Mouse (Mus musculus) kidney, embryonic 15.5 days (tissue): ENCODE results near the gene Cdpf1. TPM values are rescaled to one million over a fixed set of nuclear protein-coding genes. Genes with fewer than 3 reads are reported as not detected.

Source experiments
- ATAC-seq: fragments of 200-750 bp; cut with Nextera tagmentation; replicated peaks from 2 replicates; pipeline ENCODE4 v1.8.0; 2017; ENCODE audit warnings: moderate TSS enrichment; ENCODE audit not compliant: low FRiP score
- H3K27ac ChIP-seq: fragments of 300-500 bp; sonication (generic); 2 replicates; pipeline ENCODE4 v1.5.1; 2015; ENCODE audit warnings: mild to moderate bottlenecking, inconsistent platforms
- H3K27me3 ChIP-seq: fragments of 300-500 bp; sonication (generic); 2 replicates; pipeline ENCODE4 v1.6.1; 2015; ENCODE audit warnings: inconsistent platforms
- H3K36me3 ChIP-seq: fragments of 300-500 bp; sonication (generic); 2 replicates; pipeline ENCODE4 v1.6.1; 2015; ENCODE audit warnings: inconsistent platforms
- H3K4me1 ChIP-seq: fragments of 300-500 bp; sonication (generic); 2 replicates; pipeline ENCODE4 v1.6.1; 2015; ENCODE audit warnings: inconsistent platforms
- H3K4me2 ChIP-seq: fragments of 300-500 bp; sonication (generic); 2 replicates; pipeline ENCODE4 v1.6.1; 2015; ENCODE audit warnings: moderate library complexity, mild to moderate bottlenecking, inconsistent platforms
- H3K4me3 ChIP-seq: fragments of 300-500 bp; sonication (generic); replicated peaks from 2 replicates; pipeline ENCODE4 v1.5.1; 2015; ENCODE audit warnings: mild to moderate bottlenecking, inconsistent platforms
- H3K9ac ChIP-seq: fragments of 300-500 bp; sonication (generic); 2 replicates; pipeline ENCODE4 v1.6.1; 2015; ENCODE audit warnings: mild to moderate bottlenecking, inconsistent platforms
- H3K9me3 ChIP-seq: fragments of 300-500 bp; sonication (generic); replicated peaks from 2 replicates; pipeline ENCODE4 v1.6.1; 2016; ENCODE audit warnings: inconsistent platforms
- WGBS: fragments of 180-500 bp; shearing (Covaris S2); methylation state at CpG from one replicate; pipeline ENCODE4 v1.1.7; 2015; ENCODE audit warnings: mixed read lengths; 5-methylcytosine and 5-hydroxymethylcytosine counted together
- polyA plus RNA-seq: library from polyadenylated mRNA; unstranded; fragments of >200 nt; fragmentation: Nextera tagmentation; extraction: Ambion mirVana; gene quantifications from 2 replicates; pipeline ENCODE4 v1.2.1, GENCODE M21; 2015

The Cdpf1 gene
- polyA plus RNA-seq, 1 experiment from 2014 or later, result 32.5 TPM

DNA sequence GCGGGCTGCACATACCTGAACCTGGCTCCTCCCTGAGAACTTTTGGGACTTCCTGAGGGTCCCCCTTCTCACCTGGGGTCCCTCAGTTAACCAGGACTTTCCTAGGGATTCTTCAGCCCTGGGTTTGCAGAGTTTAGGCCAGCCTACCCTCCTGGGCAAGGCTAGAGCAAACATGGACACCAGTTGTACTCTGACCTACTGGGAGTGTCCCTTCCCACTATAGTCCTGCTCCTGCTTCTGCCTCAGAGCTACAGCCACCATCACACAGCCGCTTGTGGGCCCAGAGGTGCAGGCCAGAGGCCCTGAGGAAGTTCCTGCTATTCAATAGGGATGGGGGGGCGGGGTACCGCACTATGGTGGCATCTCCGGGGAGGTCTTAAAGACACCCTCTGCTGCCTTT is 18.0 kb upstream of the Cdpf1 start:
- Histone ChIP-seq H3K9me3 (no peaks in the 10 kb centered on the region), H3K4me2 (no peak overlapping the region), H3K27ac (no peak overlapping the region), H3K9ac (no peak overlapping the region), H3K4me1 (peaks cover 14% of the 10 kb centered on the region), H3K36me3 (no peaks in the 10 kb centered on the region), H3K27me3 (no peaks in the 10 kb centered on the region), H3K4me3 (no peak overlapping the region)
- no peak for ATAC-seq
- 70% methylated on average over 5 of the region's 5 CpGs for WGBS

DNA sequence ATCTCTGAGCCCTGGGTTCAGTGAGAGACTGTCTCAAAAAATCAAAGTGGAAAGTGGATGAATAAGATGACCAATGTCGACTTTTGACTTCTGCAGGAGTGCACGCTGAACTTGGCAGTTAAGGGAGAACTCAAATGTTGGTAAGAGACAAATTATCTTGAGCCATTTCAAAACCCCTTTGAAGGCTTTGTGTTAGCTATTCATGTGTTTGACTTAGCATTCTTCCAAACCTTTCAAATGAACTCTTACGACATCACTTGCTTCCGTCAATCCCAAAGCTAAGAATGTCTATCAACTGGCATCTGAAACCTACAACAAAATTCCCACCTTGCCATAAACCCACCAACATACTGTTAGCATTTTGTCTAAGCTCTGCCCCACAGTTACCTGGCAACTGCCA is 16.6 kb upstream of the Cdpf1 start:
- ATAC-seq, result no peak
- Histone ChIP-seq H3K4me3 (no peak overlapping the region), H3K27me3 (no peaks in the 10 kb centered on the region), H3K9ac (no peak overlapping the region), H3K9me3 (no peaks in the 10 kb centered on the region), H3K4me1 (peaks cover 14% of the 10 kb centered on the region), H3K27ac (no peak overlapping the region), H3K36me3 (no peaks in the 10 kb centered on the region), H3K4me2 (no peak overlapping the region)
- 86% methylated on average over 4 of the region's 4 CpGs for WGBS

DNA sequence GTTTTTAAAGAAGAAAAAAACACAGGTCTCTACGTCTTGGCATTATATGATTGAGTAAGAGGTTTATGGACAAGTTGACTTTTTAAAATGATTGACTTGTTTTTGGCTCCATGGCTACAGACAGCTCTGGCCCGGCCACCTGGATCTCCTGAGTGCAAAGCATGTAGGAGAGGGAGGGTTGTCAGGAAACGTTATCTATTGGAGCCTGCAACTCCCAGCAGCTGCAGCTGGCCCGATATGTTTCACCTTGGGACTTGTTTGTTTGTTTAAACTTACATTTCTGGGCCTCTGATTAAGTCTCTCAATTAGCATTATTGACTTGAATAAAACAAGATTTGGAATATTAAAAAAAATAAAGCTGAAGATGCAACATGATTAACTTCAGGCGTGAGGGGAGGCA is 15.2 kb upstream of the Cdpf1 start:
- no peak for ATAC-seq
- H3K27me3 ChIP-seq, result peaks cover 2% of the 10 kb centered on the region; the same call in 1 of the 2 replicates
- WGBS, result 45% methylated on average over 5 of the region's 5 CpGs

DNA sequence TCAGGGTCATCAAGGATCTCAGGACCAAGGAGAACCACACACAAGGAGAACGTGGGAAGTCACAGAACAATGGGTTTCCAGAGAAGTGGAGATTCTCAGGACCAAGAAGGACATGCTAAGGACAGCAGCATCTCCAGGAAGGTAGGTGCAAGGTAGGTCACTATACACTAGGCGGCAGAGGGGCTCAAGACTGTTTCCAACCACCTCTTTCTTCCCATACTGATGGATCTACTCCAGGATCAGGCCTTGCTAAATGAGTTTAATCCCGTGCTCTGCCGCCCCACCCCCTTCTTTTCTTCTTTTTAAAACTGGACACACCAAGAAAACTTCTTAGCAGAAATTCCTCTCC is 10.5 kb upstream of the Cdpf1 start:
- no peaks in the 10 kb centered on the region for H3K36me3 ChIP-seq
- H3K4me2 ChIP-seq, result peak overlapping the region; percentile 99
- H3K27ac ChIP-seq, result no peak overlapping the region
- peak; percentile 77 for ATAC-seq
- peak overlapping the region; percentile 54 for H3K4me3 ChIP-seq
- peaks cover 9% of the 10 kb centered on the region for H3K9me3 ChIP-seq
- peaks cover 15% of the 10 kb centered on the region for H3K4me1 ChIP-seq
- peak overlapping the region; percentile 63; the same call in 1 of the 2 replicates for H3K9ac ChIP-seq
- H3K27me3 ChIP-seq, result peaks cover 22% of the 10 kb centered on the region
- WGBS, result 15% methylated on average over 4 of the region's 4 CpGs

More for the DNA sequence above, 15.2 kb upstream of the Cdpf1 start:
- Histone ChIP-seq H3K4me2 (no peak overlapping the region), H3K9ac (no peak overlapping the region), H3K9me3 (no peaks in the 10 kb centered on the region), H3K4me3 (no peak overlapping the region), H3K36me3 (no peaks in the 10 kb centered on the region), H3K4me1 (peaks cover 10% of the 10 kb centered on the region), H3K27ac (no peak overlapping the region)

DNA sequence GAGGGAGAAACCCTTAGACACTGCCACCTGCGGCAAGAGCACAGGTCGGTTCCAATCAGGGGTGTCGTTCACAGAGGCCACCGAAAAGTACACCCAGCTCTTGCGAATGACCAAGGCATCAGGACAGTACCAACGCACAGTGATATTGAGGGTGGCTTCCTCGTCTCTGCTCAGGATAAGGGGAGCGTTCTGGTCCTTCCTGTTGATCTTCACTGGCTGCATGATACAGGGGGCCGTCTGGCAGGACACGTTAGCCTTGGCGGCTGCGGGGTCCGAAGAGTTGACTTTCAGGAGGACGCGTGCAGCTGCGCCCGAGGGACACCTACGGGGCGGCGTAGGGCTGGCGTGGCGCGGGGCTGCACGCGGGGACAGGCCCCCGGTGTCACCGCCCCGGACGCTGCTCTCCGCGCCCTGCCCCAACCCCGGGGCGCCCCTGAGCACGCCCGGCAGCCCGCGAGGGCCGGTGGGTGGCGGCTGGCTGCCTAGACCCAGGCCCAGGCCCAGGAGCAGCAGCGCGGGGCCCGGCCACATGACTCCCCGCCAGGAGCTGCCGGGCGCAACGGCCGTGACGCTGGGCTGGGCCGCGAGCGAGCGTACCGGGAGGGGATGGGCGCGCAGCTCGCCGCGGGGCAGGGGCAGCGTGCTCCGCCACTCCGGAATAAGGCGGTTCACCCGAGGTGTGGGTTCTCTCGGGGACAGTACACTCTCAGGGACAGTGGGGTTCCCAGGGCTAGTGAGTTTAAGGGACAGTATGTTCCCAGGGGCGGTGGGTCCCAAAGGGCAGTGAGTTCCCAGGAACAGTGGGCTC is 9.9 kb upstream of the Cdpf1 start, which contains the start of gene Pkdrej:
Gene Pkdrej, minus strand, starts transcription at position 532 of the 808 bp plus-strand sequence.
- Histone ChIP-seq H3K4me2 (peak within 1 kb of the TSS; percentile 99), H3K4me3 (peak within 1 kb of the TSS; percentile 54), H3K9ac (peak within 1 kb of the TSS; percentile 63), H3K36me3 (no peaks in the 10 kb centered on the region), H3K4me1 (peaks cover 15% of the 10 kb centered on the region), H3K27me3 (peaks cover 22% of the 10 kb centered on the region), H3K9me3 (peaks cover 9% of the 10 kb centered on the region), H3K27ac (no peak within 1 kb of the TSS)
- peak; percentile 85 for ATAC-seq
- 1% methylated on average over 57 of the region's 65 CpGs for WGBS

DNA sequence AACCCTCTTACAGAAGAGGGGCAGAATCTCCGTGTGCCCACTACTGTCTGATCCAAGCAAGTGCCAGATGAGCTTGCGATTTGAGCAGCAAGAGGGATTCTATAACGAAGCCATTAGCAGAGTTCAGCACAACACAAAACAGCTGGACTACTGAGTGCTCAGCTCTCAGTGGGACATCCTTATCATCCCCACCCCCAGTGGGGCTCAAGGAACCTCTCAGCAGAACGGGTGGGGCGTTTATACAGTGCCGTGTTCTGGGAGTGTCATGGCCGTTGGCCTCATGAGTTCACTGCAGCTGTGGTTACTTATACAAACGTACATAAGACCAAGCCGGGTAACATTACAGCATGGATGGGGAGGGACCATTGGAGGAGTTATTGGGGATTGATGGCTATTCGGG is 1.9 kb upstream of the Cdpf1 start:
- H3K4me2 ChIP-seq, result no peak overlapping the region
- H3K4me3 ChIP-seq, result no peak overlapping the region
- no peak overlapping the region for H3K27ac ChIP-seq
- H3K36me3 ChIP-seq, result no peaks in the 10 kb centered on the region
- no peaks in the 10 kb centered on the region for H3K27me3 ChIP-seq
- ATAC-seq, result no peak
- peaks cover 16% of the 10 kb centered on the region for H3K4me1 ChIP-seq
- 68% methylated on average over 10 of the region's 10 CpGs for WGBS
- peaks cover 3% of the 10 kb centered on the region for H3K9me3 ChIP-seq
- H3K9ac ChIP-seq, result no peak overlapping the region

DNA sequence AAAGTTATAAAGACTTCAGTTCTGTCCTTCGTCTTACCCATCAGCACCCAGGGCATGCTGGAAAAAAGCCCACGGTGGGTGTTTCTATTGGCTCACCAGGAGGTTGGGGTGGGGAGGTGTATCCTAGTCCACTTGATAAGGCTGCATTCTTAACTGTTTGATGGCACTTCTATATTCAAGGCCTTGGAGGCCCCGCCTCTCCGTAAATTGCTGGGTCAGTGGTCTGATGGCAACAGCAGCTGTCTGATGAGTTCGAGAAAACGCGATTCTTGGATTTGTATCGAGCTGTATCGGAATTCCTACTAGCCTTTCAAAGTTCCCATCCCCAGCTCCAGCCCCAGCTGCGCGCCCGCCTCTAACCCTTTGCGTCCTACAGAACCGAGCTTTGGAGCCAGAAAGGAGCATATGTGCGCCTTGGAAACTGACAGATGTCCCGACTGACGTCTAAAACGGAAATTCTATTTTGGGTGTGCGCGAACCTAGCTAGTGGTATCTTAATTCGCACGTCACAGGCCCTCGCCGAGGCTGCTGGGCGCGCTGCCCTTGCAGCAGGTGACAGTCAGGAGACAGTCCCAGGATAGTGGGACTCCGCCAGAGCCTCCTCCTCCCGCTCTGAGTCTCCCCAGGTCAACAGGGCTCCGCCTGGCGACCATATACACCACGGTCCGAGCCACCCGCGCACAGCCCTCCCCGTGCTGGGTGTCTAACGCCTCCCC is 533 bp downstream of the Cdpf1 start:
- Histone ChIP-seq H3K9me3 (no peaks in the 10 kb centered on the region), H3K27ac (peak overlapping the region; percentile 93), H3K4me3 (peak overlapping the region; percentile 82), H3K27me3 (no peaks in the 10 kb centered on the region), H3K4me2 (peak overlapping the region; percentile 91), H3K9ac (peak overlapping the region; percentile 81), H3K36me3 (no peaks in the 10 kb centered on the region), H3K4me1 (peaks cover 16% of the 10 kb centered on the region)
- 3% methylated on average over 36 of the region's 36 CpGs for WGBS
- peak; percentile 89 for ATAC-seq

DNA sequence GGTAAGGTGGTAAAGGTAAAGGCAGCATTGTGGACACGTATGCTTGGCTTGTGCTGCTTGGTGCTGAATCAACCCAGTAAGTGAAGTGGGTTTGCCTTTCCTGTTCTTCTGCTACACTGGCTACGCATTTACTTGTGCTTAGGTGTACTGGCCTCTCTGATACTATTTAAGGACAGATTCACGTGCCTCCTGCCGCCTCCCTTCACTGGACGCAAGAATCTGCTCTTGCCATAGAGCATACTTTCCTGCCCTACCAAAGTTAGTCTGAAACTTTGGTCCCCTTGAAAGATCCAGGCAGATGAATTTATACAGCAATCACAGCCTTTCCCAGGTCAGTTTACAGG is 1.1 kb downstream of the Cdpf1 start:
- Histone ChIP-seq H3K9me3 (no peaks in the 10 kb centered on the region), H3K27me3 (no peaks in the 10 kb centered on the region), H3K36me3 (no peaks in the 10 kb centered on the region), H3K9ac (peak overlapping the region; percentile 81), H3K27ac (no peak overlapping the region), H3K4me3 (peak overlapping the region; percentile 82), H3K4me2 (peak overlapping the region; percentile 91), H3K4me1 (peaks cover 16% of the 10 kb centered on the region)
- WGBS, result 77% methylated on average over 5 of the region's 5 CpGs
- no peak for ATAC-seq

DNA sequence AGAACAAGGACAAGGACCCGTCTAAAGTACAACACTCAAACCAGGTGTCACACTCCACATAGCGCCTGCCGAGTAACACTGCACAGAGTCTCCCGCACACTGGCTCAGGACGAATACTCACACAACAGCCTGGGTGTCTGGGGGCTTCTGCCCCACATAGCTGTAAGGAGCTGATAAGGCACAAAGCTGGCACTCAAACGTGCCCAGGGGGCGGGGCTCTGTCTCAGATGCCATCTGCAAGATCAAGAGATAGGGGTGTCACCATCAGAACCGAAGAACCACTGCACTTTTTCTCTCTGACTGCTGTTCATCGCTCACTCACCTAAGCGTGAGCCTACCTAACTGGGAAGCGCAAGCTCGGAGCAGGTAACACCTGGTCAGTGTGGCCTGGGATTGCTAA is 2.4 kb downstream of the Cdpf1 start:
- H3K4me2 ChIP-seq, result no peak overlapping the region
- H3K27me3 ChIP-seq, result no peaks in the 10 kb centered on the region
- H3K4me1 ChIP-seq, result peaks cover 16% of the 10 kb centered on the region
- no peak for ATAC-seq
- no peaks in the 10 kb centered on the region for H3K9me3 ChIP-seq
- no peak overlapping the region for H3K4me3 ChIP-seq
- H3K9ac ChIP-seq, result no peak overlapping the region
- H3K36me3 ChIP-seq, result no peaks in the 10 kb centered on the region
- H3K27ac ChIP-seq, result no peak overlapping the region
- WGBS, result 88% methylated on average over 12 of the region's 12 CpGs

DNA sequence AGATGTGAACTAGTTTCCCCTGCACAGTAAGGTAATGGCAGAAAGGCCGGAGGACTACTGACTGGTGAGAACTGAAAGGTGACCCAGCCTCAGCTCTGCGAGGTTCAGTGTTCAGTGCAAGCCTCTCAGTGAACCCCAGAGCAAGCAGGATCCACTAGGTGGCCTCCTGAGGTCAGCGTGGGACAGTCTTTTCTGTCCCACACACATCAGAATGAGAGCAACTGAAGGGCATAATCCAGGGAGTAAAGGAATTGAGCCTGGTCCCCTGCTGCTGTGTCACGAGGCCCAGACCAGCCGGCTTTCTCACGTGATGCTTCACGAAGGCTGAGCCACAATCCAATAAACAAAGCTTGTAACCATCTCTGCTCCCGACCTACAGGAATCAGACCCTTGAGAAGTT is 3.1 kb downstream of the Cdpf1 start:
- Histone ChIP-seq H3K4me1 (peaks cover 16% of the 10 kb centered on the region), H3K9me3 (no peaks in the 10 kb centered on the region), H3K9ac (no peak overlapping the region), H3K36me3 (no peaks in the 10 kb centered on the region), H3K27ac (no peak overlapping the region), H3K4me2 (no peak overlapping the region), H3K4me3 (no peak overlapping the region), H3K27me3 (no peaks in the 10 kb centered on the region)
- no peak for ATAC-seq
- 64% methylated on average over 8 of the region's 8 CpGs for WGBS

DNA sequence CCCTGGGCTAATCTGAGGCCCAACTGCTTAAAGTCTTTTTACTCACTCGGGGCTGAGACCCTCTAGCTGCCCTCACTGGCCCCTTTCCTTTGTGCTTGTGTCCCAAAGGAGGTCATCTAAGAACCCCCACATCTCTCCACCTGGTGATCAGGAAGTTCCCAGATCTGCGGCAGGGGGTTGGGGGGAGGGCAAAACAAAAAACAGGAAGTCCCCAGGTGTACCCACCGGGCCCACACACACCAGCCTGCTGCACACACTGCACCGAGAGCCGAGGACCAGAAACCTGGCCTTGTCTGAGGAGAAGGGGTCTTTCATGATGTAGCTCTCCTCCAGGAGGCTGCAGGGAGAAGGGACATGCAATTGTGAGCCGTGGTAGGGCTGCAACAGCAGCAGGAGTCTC is 3.5 kb downstream of the Cdpf1 start:
- H3K27ac ChIP-seq, result no peak overlapping the region
- H3K4me3 ChIP-seq, result no peak overlapping the region
- ATAC-seq, result no peak
- 75% methylated on average over 6 of the region's 6 CpGs for WGBS
- H3K9me3 ChIP-seq, result no peaks in the 10 kb centered on the region
- H3K27me3 ChIP-seq, result no peaks in the 10 kb centered on the region
- H3K4me2 ChIP-seq, result no peak overlapping the region
- H3K36me3 ChIP-seq, result no peaks in the 10 kb centered on the region
- H3K4me1 ChIP-seq, result peaks cover 16% of the 10 kb centered on the region
- H3K9ac ChIP-seq, result no peak overlapping the region

DNA sequence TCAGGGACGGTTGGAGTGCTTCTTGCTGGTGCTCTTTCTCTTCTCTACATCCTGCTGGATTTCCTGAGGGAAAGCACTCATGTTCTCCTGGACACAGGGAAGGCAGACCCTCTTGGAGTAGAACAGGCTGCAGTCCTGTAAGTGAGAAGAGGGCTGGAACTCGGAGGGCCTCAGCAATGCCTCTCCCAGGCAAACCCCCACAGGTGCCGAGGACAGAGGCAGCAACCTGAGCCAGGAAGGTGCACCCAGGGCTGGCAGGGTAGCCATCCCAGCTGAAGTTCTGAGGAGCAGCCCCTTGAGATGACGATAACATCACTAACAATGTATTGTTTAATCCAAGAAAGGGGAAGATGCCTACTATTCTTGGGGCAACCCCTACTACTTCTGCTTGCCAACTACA is 4.1 kb downstream of the Cdpf1 start:
- Histone ChIP-seq H3K27me3 (no peaks in the 10 kb centered on the region), H3K9me3 (no peaks in the 10 kb centered on the region), H3K27ac (no peak overlapping the region), H3K9ac (no peak overlapping the region), H3K36me3 (no peaks in the 10 kb centered on the region), H3K4me1 (peaks cover 16% of the 10 kb centered on the region), H3K4me2 (no peak overlapping the region), H3K4me3 (no peak overlapping the region)
- WGBS, result 83% methylated on average over 4 of the region's 4 CpGs
- no peak for ATAC-seq
